Mouse (Mus musculus) left cerebral cortex, postnatal 36 days (tissue): ENCODE data around the gene Gm13290. TPM values are rescaled to one million over a fixed set of nuclear protein-coding genes. Genes with fewer than 3 reads are reported as not detected.
"Not testable (repeated sequence)": the region's sequence is repeated elsewhere in the genome, so short reads cannot be mapped to it uniquely, and the experiment has no call there.

ENCODE experiments used
- DNase-seq, 2 experiments: peaks; one replicate each; pipeline ENCODE4 v3.0.0; 2021 to 2022; ENCODE audit warnings: low spot score in 2 of 2, mixed read lengths in 1 of 2
- intact Hi-C: fragments of 180-260 bp; cut with DNase I; formaldehyde crosslinking; loops from one replicate; pipeline ENCODE4 v1.15.1; 2025
- total RNA-seq, 2 experiments: library from RNA; stranded (reverse); gene quantifications; 2 replicates each; pipeline ENCODE4 v1.2.3; 2021

Gene Gm13290
- total RNA-seq, 2 experiments from 2014 or later, result not detected

DNA sequence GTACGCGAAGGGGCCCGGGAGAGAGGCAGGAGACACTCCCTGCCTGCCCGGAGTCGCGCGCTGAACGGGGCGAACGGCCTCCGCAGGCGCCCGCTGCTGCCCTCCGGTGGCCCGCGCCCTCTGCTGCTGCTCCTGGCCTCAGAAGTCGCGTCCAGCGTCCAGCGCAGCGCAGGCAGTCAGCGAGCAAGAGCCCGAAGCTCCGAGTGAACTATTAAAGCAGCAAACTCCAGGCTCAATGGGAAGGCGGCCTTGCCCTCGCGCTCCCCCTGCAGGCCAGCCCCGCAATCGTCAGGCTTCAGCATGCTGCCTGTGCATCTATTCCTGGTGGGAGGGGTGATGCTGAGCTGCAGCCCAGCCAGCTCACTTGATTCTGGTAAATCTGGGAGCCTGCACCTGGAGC, 5.9 kb downstream of the Gm13290 start, which contains the start of gene Gm13272:
Gene Gm13272 (plus strand): TSS at position 301 of the 400 bp plus-strand sequence.
- DNase-seq, intact Hi-C loops: not testable (repeated sequence)

DNA sequence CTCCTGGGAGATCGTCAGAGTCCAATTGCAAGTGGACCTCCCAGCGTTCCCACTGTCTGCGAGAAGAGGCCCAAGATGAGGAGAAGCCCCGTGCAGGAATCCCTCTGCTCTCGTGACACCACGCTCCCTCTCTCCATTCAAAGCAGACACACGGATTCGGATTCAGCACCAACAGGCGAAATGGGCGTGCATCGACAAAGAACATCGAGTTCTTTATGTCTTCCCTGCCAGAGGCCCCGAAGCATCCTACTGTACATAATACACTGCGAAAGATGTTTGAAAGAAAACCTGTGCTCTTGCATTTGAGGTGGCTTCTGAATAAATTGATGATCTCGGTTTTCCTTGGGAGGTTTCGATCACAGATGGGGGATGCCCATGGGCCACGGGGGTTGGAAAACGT, 6.7 kb downstream of the Gm13290 start:
- DNase-seq, intact Hi-C loops: not testable (repeated sequence)

DNA sequence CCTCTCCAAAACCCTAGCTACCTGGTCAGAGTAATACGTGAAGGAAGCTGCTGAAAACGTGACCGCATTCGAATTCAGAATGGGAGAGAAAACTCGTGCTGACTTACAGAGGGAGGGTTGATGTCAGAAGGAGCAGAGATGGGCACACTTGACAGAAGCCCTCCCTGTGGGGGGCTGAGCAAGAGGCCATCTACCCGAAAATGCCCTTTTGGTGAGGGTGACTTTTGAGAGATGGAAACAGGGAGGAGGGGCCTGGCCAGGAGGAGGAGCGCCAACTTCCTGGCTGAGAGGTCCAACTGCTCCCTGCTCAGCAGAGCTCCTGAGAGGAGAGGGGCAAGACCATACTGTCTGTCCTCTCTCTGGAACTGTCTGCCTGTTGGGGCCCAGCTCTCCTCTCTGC, 8.2 kb downstream of the Gm13290 start, which contains the start of gene Ifnz:
Gene Ifnz (plus strand): TSS at position 301 of the 400 bp plus-strand sequence.
- DNase-seq, intact Hi-C loops: not testable (repeated sequence)

DNA sequence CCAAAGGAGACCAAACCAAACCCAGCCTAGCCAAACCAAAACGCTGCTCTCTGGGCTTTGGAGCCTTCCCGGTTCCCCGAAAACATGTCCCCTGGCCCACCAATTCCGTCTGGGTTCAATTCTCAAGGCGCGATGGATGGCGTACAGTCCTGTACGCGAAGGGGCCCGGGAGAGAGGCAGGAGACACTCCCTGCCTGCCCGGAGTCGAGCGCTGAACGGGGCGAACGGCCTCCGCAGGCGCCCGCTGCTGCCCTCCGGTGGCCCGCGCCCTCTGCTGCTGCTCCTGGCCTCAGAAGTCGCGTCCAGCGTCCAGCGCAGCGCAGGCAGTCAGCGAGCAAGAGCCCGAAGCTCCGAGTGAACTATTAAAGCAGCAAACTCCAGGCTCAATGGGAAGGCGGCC, 8.7 kb downstream of the Gm13290 start:
- intact Hi-C loops, DNase-seq: not testable (repeated sequence)

DNA sequence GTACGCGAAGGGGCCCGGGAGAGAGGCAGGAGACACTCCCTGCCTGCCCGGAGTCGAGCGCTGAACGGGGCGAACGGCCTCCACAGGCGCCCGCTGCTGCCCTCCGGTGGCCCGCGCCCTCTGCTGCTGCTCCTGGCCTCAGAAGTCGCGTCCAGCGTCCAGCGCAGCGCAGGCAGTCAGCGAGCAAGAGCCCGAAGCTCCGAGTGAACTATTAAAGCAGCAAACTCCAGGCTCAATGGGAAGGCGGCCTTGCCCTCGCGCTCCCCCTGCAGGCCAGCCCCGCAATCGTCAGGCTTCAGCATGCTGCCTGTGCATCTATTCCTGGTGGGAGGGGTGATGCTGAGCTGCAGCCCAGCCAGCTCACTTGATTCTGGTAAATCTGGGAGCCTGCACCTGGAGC, 11.8 kb downstream of the Gm13290 start, which contains the start of gene Gm13276:
Gene Gm13276 (plus strand): TSS at position 301 of the 400 bp plus-strand sequence.
- intact Hi-C loops, result not testable (repeated sequence)

DNA sequence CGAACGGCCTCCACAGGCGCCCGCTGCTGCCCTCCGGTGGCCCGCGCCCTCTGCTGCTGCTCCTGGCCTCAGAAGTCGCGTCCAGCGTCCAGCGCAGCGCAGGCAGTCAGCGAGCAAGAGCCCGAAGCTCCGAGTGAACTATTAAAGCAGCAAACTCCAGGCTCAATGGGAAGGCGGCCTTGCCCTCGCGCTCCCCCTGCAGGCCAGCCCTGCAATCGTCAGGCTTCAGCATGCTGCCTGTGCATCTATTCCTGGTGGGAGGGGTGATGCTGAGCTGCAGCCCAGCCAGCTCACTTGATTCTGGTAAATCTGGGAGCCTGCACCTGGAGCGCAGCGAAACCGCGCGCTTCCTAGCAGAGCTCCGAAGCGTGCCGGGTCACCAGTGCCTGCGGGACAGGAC, 14.8 kb downstream of the Gm13290 start, which contains the start of gene Gm13277:
Gene Gm13277 (plus strand): TSS at position 231 of the 400 bp plus-strand sequence.
- intact Hi-C loops, result not testable (repeated sequence)
- DNase-seq, result peak; percentile 40 to 53

More for the DNA sequence above, 11.8 kb downstream of the Gm13290 start, which contains the start of gene Gm13276:
- not testable (repeated sequence) for DNase-seq

DNA sequence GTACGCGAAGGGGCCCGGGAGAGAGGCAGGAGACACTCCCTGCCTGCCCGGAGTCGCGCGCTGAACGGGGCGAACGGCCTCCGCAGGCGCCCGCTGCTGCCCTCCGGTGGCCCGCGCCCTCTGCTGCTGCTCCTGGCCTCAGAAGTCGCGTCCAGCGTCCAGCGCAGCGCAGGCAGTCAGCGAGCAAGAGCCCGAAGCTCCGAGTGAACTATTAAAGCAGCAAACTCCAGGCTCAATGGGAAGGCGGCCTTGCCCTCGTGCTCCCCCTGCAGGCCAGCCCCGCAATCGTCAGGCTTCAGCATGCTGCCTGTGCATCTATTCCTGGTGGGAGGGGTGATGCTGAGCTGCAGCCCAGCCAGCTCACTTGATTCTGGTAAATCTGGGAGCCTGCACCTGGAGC, 17.6 kb downstream of the Gm13290 start, which contains the start of gene Gm13278:
Gene Gm13278 (plus strand): TSS at position 301 of the 400 bp plus-strand sequence.
- intact Hi-C loops, DNase-seq: not testable (repeated sequence)

DNA sequence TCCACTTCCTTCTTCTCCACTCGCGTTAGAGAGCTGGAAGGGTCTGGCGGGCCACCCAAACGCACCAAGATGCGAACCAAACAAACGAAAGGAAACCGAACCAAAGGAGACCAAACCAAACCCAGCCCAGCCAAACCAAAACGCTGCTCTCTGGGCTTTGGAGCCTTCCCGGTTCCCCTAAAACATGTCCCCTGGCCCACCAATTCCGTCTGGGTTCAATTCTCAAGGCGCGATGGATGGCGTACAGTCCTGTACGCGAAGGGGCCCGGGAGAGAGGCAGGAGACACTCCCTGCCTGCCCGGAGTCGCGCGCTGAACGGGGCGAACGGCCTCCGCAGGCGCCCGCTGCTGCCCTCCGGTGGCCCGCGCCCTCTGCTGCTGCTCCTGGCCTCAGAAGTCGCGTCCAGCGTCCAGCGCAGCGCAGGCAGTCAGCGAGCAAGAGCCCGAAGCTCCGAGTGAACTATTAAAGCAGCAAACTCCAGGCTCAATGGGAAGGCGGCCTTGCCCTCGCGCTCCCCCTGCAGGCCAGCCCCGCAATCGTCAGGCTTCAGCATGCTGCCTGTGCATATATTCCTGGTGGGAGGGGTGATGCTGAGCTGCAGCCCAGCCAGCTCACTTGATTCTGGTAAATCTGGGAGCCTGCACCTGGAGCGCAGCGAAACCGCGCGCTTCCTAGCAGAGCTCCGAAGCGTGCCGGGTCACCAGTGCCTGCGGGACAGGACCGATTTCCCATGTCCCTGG, 20.5 kb downstream of the Gm13290 start, which contains the start of gene Gm13275:
Gene Gm13275 (plus strand): TSS at position 552 of the 740 bp plus-strand sequence.
- intact Hi-C loops, result not testable (repeated sequence)
- peak; percentile 57 to 59 for DNase-seq

DNA sequence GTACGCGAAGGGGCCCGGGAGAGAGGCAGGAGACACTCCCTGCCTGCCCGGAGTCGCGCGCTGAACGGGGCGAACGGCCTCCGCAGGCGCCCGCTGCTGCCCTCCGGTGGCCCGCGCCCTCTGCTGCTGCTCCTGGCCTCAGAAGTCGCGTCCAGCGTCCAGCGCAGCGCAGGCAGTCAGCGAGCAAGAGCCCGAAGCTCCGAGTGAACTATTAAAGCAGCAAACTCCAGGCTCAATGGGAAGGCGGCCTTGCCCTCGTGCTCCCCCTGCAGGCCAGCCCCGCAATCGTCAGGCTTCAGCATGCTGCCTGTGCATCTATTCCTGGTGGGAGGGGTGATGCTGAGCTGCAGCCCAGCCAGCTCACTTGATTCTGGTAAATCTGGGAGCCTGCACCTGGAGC, 23.5 kb downstream of the Gm13290 start, which contains the start of gene Gm13279:
Gene Gm13279 (plus strand): TSS at position 301 of the 400 bp plus-strand sequence.
- intact Hi-C loops, DNase-seq: not testable (repeated sequence)

DNA sequence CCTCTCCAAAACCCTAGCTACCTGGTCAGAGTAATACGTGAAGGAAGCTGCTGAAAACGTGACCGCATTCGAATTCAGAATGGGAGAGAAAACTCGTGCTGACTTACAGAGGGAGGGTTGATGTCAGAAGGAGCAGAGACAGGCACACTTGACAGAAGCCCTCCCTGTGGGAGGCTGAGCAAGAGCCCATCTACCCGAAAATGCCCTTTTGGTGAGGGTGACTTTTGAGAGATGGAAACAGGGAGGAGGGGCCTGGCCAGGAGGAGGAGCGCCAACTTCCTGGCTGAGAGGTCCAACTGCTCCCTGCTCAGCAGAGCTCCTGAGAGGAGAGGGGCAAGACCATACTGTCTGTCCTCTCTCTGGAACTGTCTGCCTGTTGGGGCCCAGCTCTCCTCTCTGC, 25.7 kb downstream of the Gm13290 start, which contains the start of gene Gm13285:
Gene Gm13285 (plus strand): TSS at position 301 of the 400 bp plus-strand sequence.
- DNase-seq, intact Hi-C loops: not testable (repeated sequence)

DNA sequence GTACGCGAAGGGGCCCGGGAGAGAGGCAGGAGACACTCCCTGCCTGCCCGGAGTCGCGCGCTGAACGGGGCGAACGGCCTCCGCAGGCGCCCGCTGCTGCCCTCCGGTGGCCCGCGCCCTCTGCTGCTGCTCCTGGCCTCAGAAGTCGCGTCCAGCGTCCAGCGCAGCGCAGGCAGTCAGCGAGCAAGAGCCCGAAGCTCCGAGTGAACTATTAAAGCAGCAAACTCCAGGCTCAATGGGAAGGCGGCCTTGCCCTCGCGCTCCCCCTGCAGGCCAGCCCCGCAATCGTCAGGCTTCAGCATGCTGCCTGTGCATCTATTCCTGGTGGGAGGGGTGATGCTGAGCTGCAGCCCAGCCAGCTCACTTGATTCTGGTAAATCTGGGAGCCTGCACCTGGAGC, 29.3 kb downstream of the Gm13290 start, which contains the start of gene Gm13287:
Gene Gm13287 (plus strand): TSS at position 301 of the 400 bp plus-strand sequence.
- DNase-seq, intact Hi-C loops: not testable (repeated sequence)

DNA sequence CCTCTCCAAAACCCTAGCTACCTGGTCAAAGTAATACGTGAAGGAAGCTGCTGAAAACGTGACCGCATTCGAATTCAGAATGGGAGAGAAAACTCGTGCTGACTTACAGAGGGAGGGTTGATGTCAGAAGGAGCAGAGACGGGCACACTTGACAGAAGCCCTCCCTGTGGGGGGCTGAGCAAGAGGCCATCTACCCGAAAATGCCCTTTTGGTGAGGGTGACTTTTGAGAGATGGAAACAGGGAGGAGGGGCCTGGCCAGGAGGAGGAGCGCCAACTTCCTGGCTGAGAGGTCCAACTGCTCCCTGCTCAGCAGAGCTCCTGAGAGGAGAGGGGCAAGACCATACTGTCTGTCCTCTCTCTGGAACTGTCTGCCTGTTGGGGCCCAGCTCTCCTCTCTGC, 31.6 kb downstream of the Gm13290 start, which contains the start of gene Gm13288:
Gene Gm13288 (plus strand): TSS at position 301 of the 400 bp plus-strand sequence.
- intact Hi-C loops, DNase-seq: not testable (repeated sequence)

DNA sequence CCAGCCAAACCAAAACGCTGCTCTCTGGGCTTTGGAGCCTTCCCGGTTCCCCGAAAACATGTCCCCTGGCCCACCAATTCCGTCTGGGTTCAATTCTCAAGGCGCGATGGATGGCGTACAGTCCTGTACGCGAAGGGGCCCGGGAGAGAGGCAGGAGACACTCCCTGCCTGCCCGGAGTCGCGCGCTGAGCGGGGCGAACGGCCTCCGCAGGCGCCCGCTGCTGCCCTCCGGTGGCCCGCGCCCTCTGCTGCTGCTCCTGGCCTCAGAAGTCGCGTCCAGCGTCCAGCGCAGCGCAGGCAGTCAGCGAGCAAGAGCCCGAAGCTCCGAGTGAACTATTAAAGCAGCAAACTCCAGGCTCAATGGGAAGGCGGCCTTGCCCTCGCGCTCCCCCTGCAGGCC, 32.1 kb downstream of the Gm13290 start:
- DNase-seq, intact Hi-C loops: not testable (repeated sequence)

DNA sequence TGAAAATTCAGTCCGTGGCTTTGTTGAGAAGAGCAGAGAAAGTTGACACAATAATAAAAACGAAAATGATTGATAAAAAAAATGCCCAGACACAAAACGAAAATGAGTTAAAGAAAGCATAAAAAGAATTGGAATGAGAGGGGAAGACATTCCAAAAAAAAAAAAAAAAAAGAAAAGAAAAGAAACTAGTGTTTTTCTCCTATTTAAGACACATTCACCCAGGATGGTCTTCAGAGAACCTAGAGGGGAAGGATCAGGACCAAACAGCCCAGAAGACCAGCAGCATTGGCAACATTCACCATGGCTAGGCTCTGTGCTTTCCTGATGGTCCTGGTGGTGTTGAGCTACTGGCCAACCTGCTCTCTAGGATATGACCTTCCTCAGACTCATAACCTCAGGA, 42.3 kb downstream of the Gm13290 start, which contains the start of gene Ifna7:
Gene Ifna7 (plus strand): TSS at position 301 of the 400 bp plus-strand sequence.
- no peak for DNase-seq
- intact Hi-C loops, result no loop called here

DNA sequence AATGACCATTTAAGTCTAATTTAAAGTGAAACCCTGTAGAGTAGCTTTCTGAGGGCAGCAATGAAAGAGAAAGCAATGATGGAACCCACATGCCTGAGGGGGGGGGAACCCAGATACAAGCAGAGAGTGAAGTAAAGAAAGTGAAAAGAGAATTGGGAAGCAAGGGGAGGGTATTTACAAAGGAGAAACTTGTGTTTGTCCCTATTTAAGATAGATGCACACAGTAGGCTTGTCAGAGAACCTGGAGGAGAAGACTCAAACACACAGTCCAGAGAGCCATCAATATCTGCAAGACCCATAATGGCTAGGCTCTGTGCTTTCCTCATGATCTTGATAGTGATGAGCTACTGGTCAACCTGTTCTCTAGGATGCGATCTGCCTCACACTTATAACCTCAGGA, 46.0 kb downstream of the Gm13290 start, which contains the start of gene Ifna11:
Gene Ifna11 (plus strand): TSS at position 301 of the 400 bp plus-strand sequence.
- DNase-seq, result no peak
- intact Hi-C loops, result no loop called here

DNA sequence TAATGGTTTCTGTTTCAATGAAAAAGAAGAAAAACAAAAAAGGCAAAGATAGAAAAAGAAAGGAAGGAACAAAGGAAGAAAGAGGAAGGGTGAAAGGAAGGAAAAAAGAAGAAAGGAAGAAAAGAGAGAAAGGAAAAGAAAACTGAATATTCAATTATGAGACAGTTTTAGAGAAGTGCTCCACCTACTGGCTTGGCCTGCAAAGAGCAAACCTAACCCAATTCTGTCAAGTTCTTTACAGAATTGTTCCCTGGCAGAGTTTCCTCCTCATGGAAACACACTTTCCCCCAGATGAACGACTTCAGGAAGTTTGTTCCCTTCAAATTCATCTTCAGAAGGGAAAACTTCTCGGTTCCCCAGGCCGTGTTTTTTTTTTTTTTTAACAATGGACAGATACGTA, 49.4 kb downstream of the Gm13290 start:
- intact Hi-C loops, result no loop called here
- DNase-seq, result no peak
